8 mouse cellular contexts compared by ENCODE assay signal in genomic region chr10:120882347-120883068, GRCm38 (mm10). TPM values are rescaled to one million over a fixed set of nuclear protein-coding genes. Genes with fewer than 3 reads are reported as not detected.
DNase-seq lines count a peak whose midpoint lies in the region; ATAC-seq and TF ChIP-seq lines count a peak whose summit lies in the region.

No protein-coding gene starts in this region.

- H3K4me1 ChIP-seq in heart, embryonic 12.5 days (replicated peaks) = peaks cover 41% of the 10 kb centered on the region

- ATAC-seq in heart, embryonic 12.5 days (ENCODE audit: insufficient number of reproducible peaks, low FRiP score) = peak; percentile 74

- H3K9ac ChIP-seq in heart, embryonic 12.5 days = peak overlapping the region; percentile 50

- DNase-seq in kidney, adult 9 months = peak; percentile 26
- no peak for DNase-seq in kidney, adult 18-20 months
- peak; percentile 26 to 31 for DNase-seq in cerebellum, postnatal 25 days
- DNase-seq in left cerebral cortex, adult 2 months (ENCODE audit: extremely low spot score in 1 of 2, low spot score in 2 of 2) = no peak
- peak; percentile 35 for DNase-seq in right cerebral cortex, postnatal 25 days
- DNase-seq in layer of hippocampus, postnatal 25 days (ENCODE audit: extremely low spot score in 1 of 2, low spot score in 1 of 2) = no peak

- 27% methylated on average over 17 of the region's 17 CpGs for WGBS in heart, embryonic 12.5 days
- 1% methylated on average over 17 of the region's 17 CpGs for WGBS in macrophage (ENCODE audit: missing documents)

- H3K27me3 ChIP-seq in heart, embryonic 12.5 days (replicated peaks) = no peaks in the 10 kb centered on the region

- peak overlapping the region; percentile 36 for H3K4me3 ChIP-seq in heart, embryonic 12.5 days
- peak overlapping the region; percentile 37 for H3K4me3 ChIP-seq in left cerebral cortex, adult 2 months
- H3K4me3 ChIP-seq in macrophage (ENCODE audit: inconsistent target) = peak overlapping the region; percentile 12

- no peak for TF ChIP-seq CTCF in left cerebral cortex, adult 2 months (IDR thresholded peaks at IDR 0.05)

- peaks cover 12% of the 10 kb centered on the region for H3K36me3 ChIP-seq in heart, embryonic 12.5 days
- no peaks in the 10 kb centered on the region for H3K36me3 ChIP-seq in macrophage (ENCODE audit: inconsistent target)

- no peaks in the 10 kb centered on the region for H3K79me2 ChIP-seq in macrophage (ENCODE audit: inconsistent target)

- 0 out of 2 replicates have a peak, but pooled peaks cover 4% of the 10 kb centered on the region for H3K9me3 ChIP-seq in heart, embryonic 12.5 days (replicated peaks)

- intact Hi-C loops in left cerebral cortex, adult 2 months (cut with DNase I) = no loop called here

- H3K4me2 ChIP-seq in heart, embryonic 12.5 days = peak overlapping the region; percentile 65

- peak overlapping the region; percentile 78 for H3K27ac ChIP-seq in heart, embryonic 12.5 days (ENCODE audit: poor library complexity, severe bottlenecking)
- no peak overlapping the region for H3K27ac ChIP-seq in left cerebral cortex, adult 2 months
- H3K27ac ChIP-seq in macrophage = peak overlapping the region; percentile 35

RNA-seq across cellular contexts. Expression of gene Msrb3, which starts 16.4 kb away (rescaled TPM):
- 24.1 and 25.9 TPM in 2 replicates for polyA plus RNA-seq in heart, embryonic 12.5 days (2016; fragmentation: Nextera tagmentation; extraction: Ambion mirVana)
- total RNA-seq in left cerebral cortex, adult 2 months (2021) = 1 to 10 TPM; 6.4 to 7.2 TPM
- total RNA-seq in macrophage (2018; cell fraction: chromatin; rRNA removed) = 1 to 10 TPM in 1 of 26 experiments, under 1 TPM in 10, not detected in 15; 0.16 to 9.2 (median 0.34) TPM
- total RNA-seq in macrophage (2018; cell fraction: cytosol; rRNA removed) = under 1 TPM in 21 of 26 experiments, not detected in 5; 0.03 to 0.39 (median 0.09) TPM
- 1 to 10 TPM in 1 of 26 experiments, under 1 TPM in 14, not detected in 11; 0.10 to 1.3 (median 0.18) TPM for total RNA-seq in macrophage (2018; cell fraction: nucleus; rRNA removed)
- polyA plus RNA-seq in macrophage (2018) = 0.06 to 0.13 TPM (median 0.10 TPM) in 3 replicates
- 1 to 10 TPM; 4.2 to 4.3 TPM for total RNA-seq in layer of hippocampus, postnatal 25 days (2021)

Comparison
In these comparisons a context has a peak if more than half of its experiments do, and no peak if none do; other contexts are left out.
1. DNase-seq: peak in kidney, adult 9 months (single experiment), cerebellum, postnatal 25 days (2 of 2) and right cerebral cortex, postnatal 25 days (single experiment); none in kidney, adult 18-20 months (single experiment), left cerebral cortex, adult 2 months (0 of 2) and layer of hippocampus, postnatal 25 days (0 of 2).
2. Peak in every context shown above with its lines, with median percentiles within 50 percentile points of each other: H3K4me3 ChIP-seq.